Mouse (Mus musculus): ENCODE data around the gene Btbd11.

GRCm38 (mm10) chr10:85388071-85388750 is 1.6 kb downstream of the Btbd11 start:
- TF ChIP-seq CTCF (IDR thresholded peaks at IDR 0.05; ENCODE audit: low read depth) (no peak), EP300 (optimal IDR thresholded peaks at IDR 0.05) (no peak)
